Mouse (Mus musculus) limb, embryonic 10.5 days (tissue): Measurements from ENCODE around the gene Slc45a3. TPM values are rescaled to one million over a fixed set of nuclear protein-coding genes. Genes with fewer than 3 reads are reported as not detected.

Experiments used
- DNase-seq: peaks from one replicate; pipeline ENCODE4 v3.0.0-alpha.2; 2017; ENCODE audit warnings: low spot score
- H3K27ac ChIP-seq: fragments of 300-500 bp; sonication (generic); 2 replicates; pipeline ENCODE4 v1.5.1; 2016; ENCODE audit warnings: mild to moderate bottlenecking
- H3K27me3 ChIP-seq: fragments of 300-500 bp; sonication (generic); 2 replicates; pipeline ENCODE4 v1.6.1; 2016; ENCODE audit warnings: low read depth, mild to moderate bottlenecking; ENCODE audit not compliant: poor library complexity, severe bottlenecking
- H3K36me3 ChIP-seq: fragments of 300-500 bp; sonication (generic); 2 replicates; pipeline ENCODE4 v1.6.1; 2016; ENCODE audit warnings: mild to moderate bottlenecking, moderate library complexity
- H3K4me1 ChIP-seq: fragments of 300-500 bp; sonication (generic); 2 replicates; pipeline ENCODE4 v1.6.1; 2016
- H3K4me3 ChIP-seq: fragments of 300-500 bp; sonication (generic); 2 replicates; pipeline ENCODE4 v1.5.1; 2016; ENCODE audit warnings: mild to moderate bottlenecking, moderate library complexity
- H3K9me3 ChIP-seq: fragments of 300-500 bp; sonication (generic); replicated peaks from 2 replicates; pipeline ENCODE4 v1.6.1; 2016; ENCODE audit warnings: mild to moderate bottlenecking
- WGBS: fragments of 180-500 bp; shearing (Covaris S2); methylation state at CpG from one replicate; pipeline ENCODE4 v1.1.7; 2016; 5-methylcytosine and 5-hydroxymethylcytosine counted together
- polyA plus RNA-seq: library from polyadenylated mRNA; unstranded; fragments of >200 nt; fragmentation: Nextera tagmentation; extraction: Ambion mirVana; gene quantifications from 2 replicates; pipeline ENCODE4 v1.2.1, GENCODE M21; 2016

The Slc45a3 gene
- polyA plus RNA-seq, 1 experiment from 2014 or later = 2.0 TPM

- Histone ChIP-seq H3K4me1 (peaks cover 39% of the 10 kb centered on the region), H3K36me3 (no peaks in the 10 kb centered on the region), H3K9me3 (no peaks in the 10 kb centered on the region), H3K27ac (peak within 1 kb of the TSS; percentile 100), H3K27me3 (no peaks in the 10 kb centered on the region), H3K4me3 (peak within 1 kb of the TSS; percentile 90)
- DNase-seq = peak; percentile 95
- under 1% methylated on average over 54 of the region's 61 CpGs for WGBS
Observed at GRCm38 (mm10) chr1:132007282-132007815, 44.6 kb downstream of the Slc45a3 start, which contains the start of gene Elk4. Elk4 (plus strand) TSS chr1:132007607.

GRCm38 (mm10) chr1:132007828-132008827, 45.4 kb downstream of the Slc45a3 start:
- no peaks in the 10 kb centered on the region for H3K27me3 ChIP-seq
- H3K4me1 ChIP-seq = peaks cover 35% of the 10 kb centered on the region
- peak; percentile 93 for DNase-seq
- 0 out of 2 replicates have a peak, but pooled peaks cover 2% of the 10 kb centered on the region for H3K36me3 ChIP-seq
- H3K9me3 ChIP-seq = no peaks in the 10 kb centered on the region
- peak overlapping the region; percentile 90 for H3K4me3 ChIP-seq
- WGBS = under 1% methylated on average over 53 of the region's 72 CpGs
- H3K27ac ChIP-seq = peak overlapping the region; percentile 100

- WGBS = 55% methylated on average over 8 of the region's 8 CpGs
- H3K27ac ChIP-seq = peak overlapping the region; percentile 100
- H3K4me1 ChIP-seq = peaks cover 26% of the 10 kb centered on the region
- no peak for DNase-seq
- H3K9me3 ChIP-seq = no peaks in the 10 kb centered on the region
- no peaks in the 10 kb centered on the region for H3K27me3 ChIP-seq
- peaks cover 3% of the 10 kb centered on the region for H3K36me3 ChIP-seq
- H3K4me3 ChIP-seq = peak overlapping the region; percentile 90
Observed at GRCm38 (mm10) chr1:132008881-132009644, 46.3 kb downstream of the Slc45a3 start.

GRCm38 (mm10) chr1:132010632-132011501, 48.1 kb downstream of the Slc45a3 start:
- 89% methylated on average over 17 of the region's 17 CpGs for WGBS
- H3K27me3 ChIP-seq = no peaks in the 10 kb centered on the region

GRCm38 (mm10) chr1:132011785-132012184, 49.0 kb downstream of the Slc45a3 start:
- Histone ChIP-seq H3K4me1 (peaks cover 15% of the 10 kb centered on the region), H3K36me3 (peaks cover 29% of the 10 kb centered on the region), H3K27ac (no peak overlapping the region), H3K9me3 (no peaks in the 10 kb centered on the region), H3K27me3 (no peaks in the 10 kb centered on the region), H3K4me3 (no peak overlapping the region)
- WGBS = 82% methylated on average over 2 of the region's 2 CpGs
- no peak for DNase-seq

More at GRCm38 (mm10) chr1:132010632-132011501, 48.1 kb downstream of the Slc45a3 start:
- peaks cover 18% of the 10 kb centered on the region for H3K4me1 ChIP-seq
- H3K36me3 ChIP-seq = peaks cover 21% of the 10 kb centered on the region
- no peak overlapping the region for H3K4me3 ChIP-seq
- DNase-seq = no peak
- no peak overlapping the region for H3K27ac ChIP-seq
- H3K9me3 ChIP-seq = no peaks in the 10 kb centered on the region

- H3K27ac ChIP-seq = no peak overlapping the region
- H3K9me3 ChIP-seq = no peaks in the 10 kb centered on the region
- 92% methylated on average over 8 of the region's 8 CpGs for WGBS
- no peak overlapping the region for H3K4me3 ChIP-seq
- H3K36me3 ChIP-seq = peaks cover 39% of the 10 kb centered on the region
- no peak for DNase-seq
- H3K4me1 ChIP-seq = peaks cover 14% of the 10 kb centered on the region
- no peaks in the 10 kb centered on the region for H3K27me3 ChIP-seq
Observed at GRCm38 (mm10) chr1:132012861-132013260, 50.1 kb downstream of the Slc45a3 start.

GRCm38 (mm10) chr1:132014800-132015199, 52.0 kb downstream of the Slc45a3 start:
- Histone ChIP-seq H3K4me1 (peaks cover 2% of the 10 kb centered on the region; the same call in 1 of the 2 replicates), H3K9me3 (no peaks in the 10 kb centered on the region), H3K27ac (no peak overlapping the region), H3K4me3 (no peak overlapping the region), H3K36me3 (peaks cover 59% of the 10 kb centered on the region), H3K27me3 (no peaks in the 10 kb centered on the region)
- DNase-seq = no peak
- 97% methylated on average over 1 of the region's 1 CpGs for WGBS

GRCm38 (mm10) chr1:132016691-132017090, 53.9 kb downstream of the Slc45a3 start:
- no peaks in the 10 kb centered on the region for H3K4me1 ChIP-seq
- H3K4me3 ChIP-seq = no peak overlapping the region
- no peak overlapping the region for H3K27ac ChIP-seq
- H3K36me3 ChIP-seq = peaks cover 74% of the 10 kb centered on the region
- H3K9me3 ChIP-seq = no peaks in the 10 kb centered on the region
- no peak for DNase-seq
- H3K27me3 ChIP-seq = no peaks in the 10 kb centered on the region
- whole genome bisulfite sequencing = 100% methylated on average over 1 of the region's 1 CpGs

GRCm38 (mm10) chr1:132019876-132020275, 57.1 kb downstream of the Slc45a3 start:
- H3K4me1 ChIP-seq = no peaks in the 10 kb centered on the region
- DNase-seq = no peak
- H3K36me3 ChIP-seq = peaks cover 91% of the 10 kb centered on the region
- no peak overlapping the region for H3K4me3 ChIP-seq
- no peaks in the 10 kb centered on the region for H3K27me3 ChIP-seq
- WGBS = 93% methylated on average over 7 of the region's 7 CpGs
- H3K27ac ChIP-seq = no peak overlapping the region
- no peaks in the 10 kb centered on the region for H3K9me3 ChIP-seq

- no peaks in the 10 kb centered on the region for H3K27me3 ChIP-seq
- no peak for DNase-seq
- H3K4me1 ChIP-seq = no peaks in the 10 kb centered on the region
- H3K36me3 ChIP-seq = peaks cover 89% of the 10 kb centered on the region
- WGBS = 92% methylated on average over 3 of the region's 3 CpGs
- H3K4me3 ChIP-seq = no peak overlapping the region
- H3K9me3 ChIP-seq = no peaks in the 10 kb centered on the region
- H3K27ac ChIP-seq = no peak overlapping the region
Observed at GRCm38 (mm10) chr1:132022107-132022506, 59.3 kb downstream of the Slc45a3 start.

GRCm38 (mm10) chr1:132026925-132027646, 64.3 kb downstream of the Slc45a3 start:
- no peak overlapping the region for H3K4me3 ChIP-seq
- H3K9me3 ChIP-seq = no peaks in the 10 kb centered on the region
- H3K36me3 ChIP-seq = peaks cover 91% of the 10 kb centered on the region
- H3K4me1 ChIP-seq = no peaks in the 10 kb centered on the region
- 96% methylated on average over 11 of the region's 11 CpGs for WGBS
- no peaks in the 10 kb centered on the region for H3K27me3 ChIP-seq
- no peak overlapping the region for H3K27ac ChIP-seq
- no peak for DNase-seq
